Mouse (Mus musculus) cerebellum, postnatal 4 days (tissue): ENCODE data around the gene Klhl20.
A peak's percentile ranks its signal among the peaks of the same experiment; 100 is the strongest.
"Not testable (repeated sequence)": the region's sequence is repeated elsewhere in the genome, so short reads cannot be mapped to it uniquely, and the experiment has no call there.

Experiments
- DNase-seq, 2 experiments: peaks; one replicate each; pipeline ENCODE4 v3.0.0; 2022; ENCODE audit warnings: low spot score in 2 of 2, mixed read lengths in 1 of 2

Gene Klhl20

DNA sequence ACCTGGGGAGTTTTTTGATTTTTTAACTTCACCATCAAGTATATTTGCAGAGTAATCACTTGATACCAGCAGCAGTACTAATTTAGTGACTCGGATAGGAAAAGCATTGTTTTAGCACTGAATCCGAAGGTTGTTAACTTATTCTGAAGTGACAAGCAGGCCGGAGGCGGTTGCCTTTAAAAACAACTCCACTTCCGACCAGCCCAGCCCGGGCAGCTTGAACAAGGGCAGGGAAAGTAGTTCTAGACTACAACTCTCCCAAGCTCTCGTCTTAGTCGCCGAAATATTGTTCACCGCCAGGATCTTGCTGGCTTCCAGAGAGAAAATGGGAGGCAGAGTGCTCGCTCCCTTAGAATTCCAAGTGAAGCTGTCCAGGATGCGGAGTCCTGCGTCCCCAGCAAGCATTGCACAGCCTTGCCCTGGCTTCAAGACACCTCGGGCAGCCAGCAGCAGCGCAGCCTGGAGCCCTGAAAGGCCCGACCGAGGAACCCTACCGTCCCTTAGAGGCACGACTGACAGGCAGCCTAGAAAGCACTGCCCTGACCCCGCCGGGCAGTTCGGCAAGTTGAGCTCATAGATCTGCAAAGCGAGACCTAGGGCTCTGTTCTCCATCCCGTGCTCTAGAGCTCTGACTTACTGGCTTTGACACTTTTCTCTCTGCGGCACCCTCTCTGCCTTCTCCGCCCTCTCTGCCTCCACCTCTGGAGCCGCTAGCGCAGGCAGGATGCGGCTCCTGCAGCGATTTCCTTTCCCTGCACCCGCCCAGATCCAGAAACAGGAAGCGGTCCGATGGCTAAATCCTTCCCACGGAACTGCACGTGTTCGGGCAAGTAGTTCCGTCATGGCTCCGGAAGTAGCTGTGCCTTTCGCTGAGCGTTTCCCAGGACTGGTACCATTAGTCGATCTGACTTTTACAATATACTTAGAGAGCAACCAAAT is at the start of gene Klhl20:
Gene Klhl20, minus strand, starts transcription at position 786 of the 939 bp plus-strand sequence.
- peak; percentile 91 to 96 for DNase-seq

GRCm38 (mm10) chr1:161180674-161181073 is 49.4 kb upstream of the Klhl20 start:
- DNase-seq = peak in 1 of 2 experiments; percentile 37

DNA sequence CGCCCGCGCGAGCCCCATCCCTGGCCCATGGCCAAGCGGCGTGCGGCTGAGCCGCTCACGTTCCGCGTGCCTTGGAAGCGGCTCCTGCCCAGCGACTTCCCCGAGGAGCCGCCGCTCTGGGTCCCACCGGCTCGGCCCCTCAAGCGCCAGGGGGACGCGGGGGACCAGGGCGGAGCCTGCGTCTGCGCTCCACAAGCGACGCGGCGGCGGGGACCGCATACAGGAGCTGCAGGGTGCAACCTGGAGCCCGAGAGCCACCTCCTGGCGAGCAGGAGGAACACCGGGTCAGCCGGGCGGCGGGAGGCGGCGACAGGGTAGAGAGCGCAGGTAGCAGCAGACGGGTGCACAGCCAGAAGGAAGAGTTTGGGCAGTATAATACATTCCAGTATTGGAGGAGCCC is 39.3 kb upstream of the Klhl20 start:
- DNase-seq = peak; percentile 51 to 61

- DNase-seq = no peak
Measured at GRCm38 (mm10) chr1:161160266-161160665, 29.0 kb upstream of the Klhl20 start.

DNA sequence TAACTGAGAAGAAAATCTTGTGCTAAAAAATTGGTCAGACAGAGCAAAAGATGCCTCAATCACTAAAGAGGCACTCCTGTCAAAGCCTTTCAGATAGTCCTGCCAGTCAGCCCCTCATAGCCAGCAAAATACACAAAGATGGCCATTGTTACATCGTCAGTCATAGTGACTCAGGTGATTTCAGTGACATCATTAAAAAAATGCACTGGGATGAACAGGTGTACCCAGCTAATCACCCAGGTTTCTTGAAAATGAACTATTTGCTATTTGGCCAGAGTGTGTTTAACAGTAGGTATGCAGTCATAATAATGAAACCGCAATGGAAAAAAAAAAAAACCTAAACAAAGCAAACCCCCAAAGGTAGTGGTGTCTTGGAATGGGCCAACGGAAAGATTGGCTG is 27.9 kb upstream of the Klhl20 start, which contains the start of gene Tex50:
Gene Tex50, minus strand, starts transcription at position 101 of the 400 bp plus-strand sequence.
- DNase-seq = no peak

DNA sequence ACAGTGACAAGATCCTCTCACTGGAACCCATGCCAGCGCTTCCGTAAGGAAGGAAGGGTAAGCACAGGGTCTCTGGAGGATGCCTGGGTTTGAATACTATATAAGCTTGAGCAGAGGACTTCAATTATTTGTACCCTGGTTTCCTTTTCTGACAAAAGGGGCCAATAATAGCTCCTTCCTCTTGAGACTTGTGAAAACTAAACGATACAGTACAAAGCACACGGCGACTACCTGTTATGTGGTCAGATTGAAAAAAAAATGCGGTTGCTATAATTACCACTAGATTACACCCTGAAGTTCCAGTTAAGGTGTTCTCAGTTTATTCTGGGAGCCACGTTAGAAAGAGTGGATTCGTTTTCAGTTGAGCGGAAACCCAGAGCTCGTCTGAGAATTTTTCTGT is 25.2 kb upstream of the Klhl20 start:
- DNase-seq = no peak

GRCm38 (mm10) chr1:161151098-161151497 is 19.8 kb upstream of the Klhl20 start:
- no peak for DNase-seq

DNA sequence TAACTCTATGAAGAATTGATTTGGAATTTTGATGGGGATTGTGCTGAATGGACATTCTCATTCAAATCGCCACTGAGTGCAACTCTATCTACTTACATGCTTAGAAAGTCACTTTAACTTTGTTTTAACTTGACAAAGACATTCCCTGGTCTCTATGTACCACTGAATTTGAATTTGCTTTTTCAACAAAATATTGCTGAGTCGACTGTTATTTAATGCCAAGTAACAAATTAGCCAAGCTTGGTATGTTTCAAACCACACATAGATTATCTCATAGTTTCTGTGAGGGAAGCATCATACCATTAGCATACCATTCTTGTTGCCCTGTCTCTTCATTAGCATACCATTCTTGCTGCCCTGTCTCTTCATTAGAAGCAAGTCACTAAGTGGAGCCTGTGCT is 16.6 kb upstream of the Klhl20 start:
- DNase-seq = no peak

DNA sequence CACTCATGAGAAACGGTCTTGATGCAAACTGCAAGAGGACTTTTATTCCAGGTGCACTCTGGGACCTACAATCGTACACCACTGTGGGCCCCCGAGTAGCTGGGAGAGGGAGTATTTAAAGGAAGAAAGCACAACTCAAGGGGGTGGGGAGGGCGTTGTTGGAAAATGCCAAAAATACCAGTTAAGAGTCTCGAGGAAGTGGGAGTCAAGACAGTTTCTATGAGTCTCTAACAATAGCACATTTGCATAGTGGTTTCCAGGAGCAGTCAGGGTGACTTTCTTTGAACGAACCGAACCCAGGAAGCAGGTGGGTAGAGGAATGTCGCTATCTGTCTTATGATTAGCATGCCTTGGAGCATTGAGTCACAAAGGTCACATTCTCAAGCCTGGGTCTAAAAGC is 14.3 kb upstream of the Klhl20 start:
- DNase-seq = not testable (repeated sequence)

DNA sequence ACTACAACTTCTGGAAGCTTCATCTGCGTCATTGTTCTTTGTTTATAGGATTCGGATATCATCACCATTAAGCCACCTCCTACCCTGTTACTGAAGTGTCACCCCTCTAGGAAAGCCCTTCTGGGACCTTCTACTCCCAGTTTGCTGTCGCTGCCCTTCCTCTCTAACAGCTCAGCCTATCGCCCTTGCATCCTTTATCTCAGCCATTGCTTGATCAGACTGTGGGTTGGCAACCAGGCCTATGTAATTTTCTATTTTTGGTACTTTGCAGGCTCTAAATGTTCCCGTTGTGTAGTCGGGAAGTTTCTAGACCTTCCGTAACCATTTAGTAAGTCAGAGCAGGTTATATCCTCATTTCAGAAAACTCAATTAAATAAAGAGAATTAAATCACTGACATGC is 11.9 kb upstream of the Klhl20 start:
- DNase-seq = no peak

- DNase-seq = peak; percentile 29 to 59
Measured at GRCm38 (mm10) chr1:161142531-161143159, 11.3 kb upstream of the Klhl20 start, which contains the start of gene Ankrd45. Gene Ankrd45 (plus strand): TSS chr1:161142691.

- DNase-seq = no peak
Measured at GRCm38 (mm10) chr1:161140026-161140762, 8.9 kb upstream of the Klhl20 start.

- no peak for DNase-seq
Measured at GRCm38 (mm10) chr1:161139496-161139895, 8.2 kb upstream of the Klhl20 start.

GRCm38 (mm10) chr1:161126461-161126860 is 4.8 kb downstream of the Klhl20 start:
- DNase-seq = no peak

GRCm38 (mm10) chr1:161122661-161123418 is 8.5 kb downstream of the Klhl20 start:
- DNase-seq = no peak

GRCm38 (mm10) chr1:161114591-161114990 is 16.7 kb downstream of the Klhl20 start:
- DNase-seq = no peak

DNA sequence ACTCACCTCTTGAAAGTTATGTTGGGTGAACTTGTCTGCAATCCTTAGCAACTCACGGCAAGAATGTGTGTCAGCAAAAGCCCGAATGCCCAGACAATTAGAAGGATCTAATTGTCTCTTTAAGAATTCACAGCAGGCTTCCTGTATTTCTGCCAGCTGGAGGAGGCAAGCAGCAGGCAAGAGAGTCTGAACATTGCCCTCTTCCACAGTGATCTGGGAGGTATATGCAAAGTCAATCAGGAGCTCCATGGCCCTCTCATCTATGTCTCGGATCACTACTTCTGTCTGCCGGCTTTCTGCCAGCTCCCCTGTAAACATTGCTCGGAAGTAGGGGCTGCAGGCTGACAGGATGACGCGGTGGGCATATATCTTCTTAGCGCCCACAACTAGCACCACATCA is 22.1 kb downstream of the Klhl20 start:
- no peak for DNase-seq

- DNase-seq = no peak
Measured at GRCm38 (mm10) chr1:161103842-161104241, 27.5 kb downstream of the Klhl20 start.

DNA sequence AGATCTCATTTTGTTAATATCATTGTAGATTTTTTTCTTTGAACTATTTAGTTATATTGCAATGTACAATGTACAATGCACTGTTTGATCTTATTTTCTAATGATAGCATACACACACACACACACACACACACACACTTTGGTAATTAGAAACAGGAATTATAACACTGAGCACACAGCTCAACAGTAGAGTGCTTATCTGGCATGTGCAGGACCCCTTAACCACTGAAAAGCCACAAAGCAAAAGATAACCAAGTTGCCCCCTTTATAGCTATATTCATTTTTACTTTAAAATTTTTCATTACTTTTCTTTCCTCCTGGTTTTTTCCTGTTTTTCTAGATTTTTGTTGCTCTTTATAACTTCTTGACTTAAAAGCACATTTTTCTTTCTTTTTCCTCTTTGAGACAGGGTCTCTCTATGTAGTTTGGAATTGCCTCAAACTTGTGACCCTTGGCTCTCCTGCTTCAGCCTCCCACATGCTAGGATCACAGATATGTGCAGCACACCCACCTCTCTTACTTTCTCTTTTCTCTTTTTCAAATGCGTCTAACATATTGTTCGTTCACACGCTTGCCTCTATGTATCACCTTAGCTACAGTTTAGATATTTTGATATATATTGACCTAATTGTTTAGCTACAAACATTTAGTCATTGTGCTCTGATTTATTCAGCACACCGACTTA is 31.4 kb downstream of the Klhl20 start:
- no peak for DNase-seq

GRCm38 (mm10) chr1:161077243-161077642 is 54.1 kb downstream of the Klhl20 start:
- DNase-seq = no peak

GRCm38 (mm10) chr1:161076238-161076637 is 55.1 kb downstream of the Klhl20 start:
- no peak for DNase-seq
